Mouse (Mus musculus): ENCODE results near the gene Il15ra. TPM values are rescaled to one million over a fixed set of nuclear protein-coding genes. Genes with fewer than 3 reads are reported as not detected.
A peak's percentile ranks its signal among the peaks of the same experiment; 100 is the strongest.
"Not testable (repeated sequence)": the region's sequence is repeated elsewhere in the genome, so short reads cannot be mapped to it uniquely, and the experiment has no call there.

Gene Il15ra
- polyA plus RNA-seq, 1 experiment from 2014 or later = 2.3 TPM

- no peaks in the 10 kb centered on the region for H3K36me3 ChIP-seq
- no peak overlapping the region for H3K9ac ChIP-seq
- no peak overlapping the region for H3K27ac ChIP-seq
- H3K9me3 ChIP-seq = no peaks in the 10 kb centered on the region
- no peaks in the 10 kb centered on the region for H3K4me1 ChIP-seq
- H3K4me3 ChIP-seq (replicated peaks) = no peak overlapping the region
- H3K27me3 ChIP-seq (replicated peaks) = no peaks in the 10 kb centered on the region
- no peak for ATAC-seq (ENCODE audit: insufficient read depth, low FRiP score, low read depth)
- 68% methylated on average over 4 of the region's 4 CpGs for WGBS
- H3K4me2 ChIP-seq = no peak overlapping the region
Observed at GRCm38 (mm10) chr2:11686512-11686911, 18.6 kb upstream of the Il15ra start.

DNA sequence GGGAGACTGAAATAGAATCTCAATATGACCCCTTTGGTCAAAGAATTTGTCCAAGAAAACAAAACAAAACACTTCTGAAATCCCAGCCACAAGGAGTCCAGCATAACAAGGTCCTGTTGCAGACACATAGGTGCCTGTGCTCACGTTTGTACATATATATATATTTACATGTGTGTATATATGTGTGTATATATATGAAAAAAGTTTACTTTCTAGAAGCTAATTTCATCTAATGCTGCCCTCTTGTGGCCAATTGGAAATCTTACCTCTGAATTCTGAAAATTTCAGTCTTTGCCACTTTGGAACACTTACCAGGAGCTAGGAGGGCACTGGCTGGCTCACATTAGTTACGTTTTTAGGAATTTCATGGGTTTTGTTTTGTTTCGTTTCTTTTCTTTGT is 17.7 kb upstream of the Il15ra start:
- no peak for ATAC-seq (ENCODE audit: insufficient read depth, low FRiP score, low read depth)

DNA sequence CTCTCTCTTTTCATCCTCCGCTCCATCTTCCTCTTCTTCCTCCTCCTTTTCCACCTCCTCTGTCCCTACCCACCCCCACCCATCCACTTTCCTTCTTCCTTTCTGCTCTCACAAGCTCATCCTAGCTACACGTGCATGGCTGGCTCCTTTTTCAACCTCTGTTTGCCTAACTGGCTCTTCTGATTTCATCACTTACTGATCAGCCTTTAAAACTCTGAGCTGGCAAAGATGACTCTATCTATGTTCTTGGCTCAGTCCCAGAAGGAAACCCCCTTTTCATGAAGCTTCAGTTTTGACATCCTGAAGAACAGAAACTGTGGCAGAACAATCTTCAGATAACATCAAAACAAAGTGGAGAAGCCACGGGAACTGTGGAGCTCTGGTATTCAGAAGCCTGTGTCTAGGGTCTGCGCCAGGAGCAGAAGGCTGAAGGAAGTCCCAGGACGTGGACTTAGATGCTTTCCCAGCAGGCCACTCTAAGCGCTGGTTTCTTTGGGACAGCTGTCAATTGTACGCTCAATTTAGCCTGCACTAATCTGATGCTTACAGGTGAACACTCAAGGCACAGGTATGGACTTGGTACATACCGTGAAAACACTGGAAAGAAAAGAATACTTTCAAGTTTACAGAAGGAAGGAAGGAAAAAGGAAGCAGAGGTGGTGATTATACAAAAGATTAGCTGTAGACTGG is 14.7 kb upstream of the Il15ra start:
- H3K4me2 ChIP-seq = no peak overlapping the region
- no peak overlapping the region for H3K27ac ChIP-seq
- H3K4me3 ChIP-seq (replicated peaks) = no peak overlapping the region
- 63% methylated on average over 8 of the region's 8 CpGs for WGBS
- no peaks in the 10 kb centered on the region for H3K36me3 ChIP-seq
- H3K9me3 ChIP-seq = no peaks in the 10 kb centered on the region
- ATAC-seq (ENCODE audit: insufficient read depth, low FRiP score, low read depth) = no peak
- no peaks in the 10 kb centered on the region for H3K4me1 ChIP-seq
- no peak overlapping the region for H3K9ac ChIP-seq
- H3K27me3 ChIP-seq (replicated peaks) = no peaks in the 10 kb centered on the region

More for the DNA sequence above, 17.7 kb upstream of the Il15ra start:
- Histone ChIP-seq H3K36me3 (no peaks in the 10 kb centered on the region), H3K9ac (no peak overlapping the region), H3K9me3 (no peaks in the 10 kb centered on the region), H3K4me3 (replicated peaks) (no peak overlapping the region), H3K27me3 (replicated peaks) (no peaks in the 10 kb centered on the region), H3K27ac (no peak overlapping the region), H3K4me2 (no peak overlapping the region), H3K4me1 (no peaks in the 10 kb centered on the region)
- 19% methylated on average over 3 of the region's 3 CpGs for WGBS

GRCm38 (mm10) chr2:11693352-11693751 is 11.7 kb upstream of the Il15ra start:
- ATAC-seq (ENCODE audit: insufficient read depth, low FRiP score, low read depth) = no peak
- H3K4me2 ChIP-seq = no peak overlapping the region
- H3K9me3 ChIP-seq = no peaks in the 10 kb centered on the region
- H3K9ac ChIP-seq = no peak overlapping the region
- 86% methylated on average over 4 of the region's 4 CpGs for WGBS
- no peaks in the 10 kb centered on the region for H3K36me3 ChIP-seq
- H3K27me3 ChIP-seq (replicated peaks) = no peaks in the 10 kb centered on the region
- H3K4me1 ChIP-seq = no peaks in the 10 kb centered on the region
- H3K4me3 ChIP-seq (replicated peaks) = no peak overlapping the region
- H3K27ac ChIP-seq = no peak overlapping the region

DNA sequence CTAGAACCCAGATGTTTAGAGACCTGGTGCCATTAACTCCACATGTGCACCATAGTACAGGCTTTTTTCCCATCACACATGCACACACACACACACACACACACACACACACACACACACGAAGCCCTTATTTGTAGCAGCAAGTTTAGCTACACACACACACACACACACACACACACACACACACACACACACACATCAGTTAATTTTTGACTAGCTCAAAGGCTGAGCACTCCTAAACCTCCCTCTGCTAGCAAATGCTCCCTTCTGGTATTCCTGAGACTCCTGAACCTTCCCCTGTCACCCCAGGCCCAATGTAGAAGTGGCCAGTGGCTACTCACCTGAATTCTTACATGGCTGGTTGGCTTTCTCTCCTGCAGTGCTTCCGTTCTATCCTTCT is 11.0 kb upstream of the Il15ra start:
- ATAC-seq (ENCODE audit: insufficient read depth, low FRiP score, low read depth) = no peak
- Histone ChIP-seq H3K36me3 (no peaks in the 10 kb centered on the region), H3K4me2 (no peak overlapping the region), H3K4me1 (no peaks in the 10 kb centered on the region), H3K27me3 (replicated peaks) (no peaks in the 10 kb centered on the region), H3K9me3 (no peaks in the 10 kb centered on the region), H3K27ac (no peak overlapping the region), H3K4me3 (replicated peaks) (no peak overlapping the region), H3K9ac (no peak overlapping the region)
- WGBS = 59% methylated on average over 2 of the region's 2 CpGs

DNA sequence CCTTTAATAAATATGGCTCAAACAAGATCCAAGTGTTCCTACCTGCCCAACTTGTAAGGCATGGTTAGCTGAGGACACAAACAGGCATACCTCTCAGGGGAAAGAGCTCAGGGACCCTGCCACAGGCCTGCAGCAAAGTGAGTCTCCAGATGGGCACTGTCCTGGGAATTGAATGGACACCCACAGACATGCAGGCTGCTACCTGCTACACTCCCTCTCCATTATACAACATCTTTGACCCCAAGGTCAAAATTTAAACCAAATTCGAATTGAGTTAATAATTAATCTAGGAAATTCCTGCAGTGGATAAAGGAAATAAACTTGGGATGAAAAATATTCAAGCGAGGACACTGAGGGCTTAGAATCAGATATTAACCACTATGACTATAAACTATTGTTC is 9.2 kb upstream of the Il15ra start:
- Histone ChIP-seq H3K4me1 (no peaks in the 10 kb centered on the region), H3K4me2 (no peak overlapping the region), H3K9me3 (no peaks in the 10 kb centered on the region), H3K36me3 (no peaks in the 10 kb centered on the region), H3K4me3 (replicated peaks) (no peak overlapping the region), H3K27me3 (replicated peaks) (no peaks in the 10 kb centered on the region), H3K27ac (no peak overlapping the region), H3K9ac (no peak overlapping the region)
- no peak for ATAC-seq (ENCODE audit: insufficient read depth, low FRiP score, low read depth)
- 45% methylated on average over 2 of the region's 2 CpGs for WGBS

GRCm38 (mm10) chr2:11698994-11699393 is 6.1 kb upstream of the Il15ra start:
- Histone ChIP-seq H3K9me3 (no peaks in the 10 kb centered on the region), H3K4me2 (no peak overlapping the region), H3K4me3 (replicated peaks) (no peak overlapping the region), H3K4me1 (no peaks in the 10 kb centered on the region), H3K36me3 (no peaks in the 10 kb centered on the region), H3K27me3 (replicated peaks) (no peaks in the 10 kb centered on the region), H3K9ac (no peak overlapping the region), H3K27ac (no peak overlapping the region)
- 51% methylated on average over 5 of the region's 5 CpGs for WGBS
- no peak for ATAC-seq (ENCODE audit: insufficient read depth, low FRiP score, low read depth)

DNA sequence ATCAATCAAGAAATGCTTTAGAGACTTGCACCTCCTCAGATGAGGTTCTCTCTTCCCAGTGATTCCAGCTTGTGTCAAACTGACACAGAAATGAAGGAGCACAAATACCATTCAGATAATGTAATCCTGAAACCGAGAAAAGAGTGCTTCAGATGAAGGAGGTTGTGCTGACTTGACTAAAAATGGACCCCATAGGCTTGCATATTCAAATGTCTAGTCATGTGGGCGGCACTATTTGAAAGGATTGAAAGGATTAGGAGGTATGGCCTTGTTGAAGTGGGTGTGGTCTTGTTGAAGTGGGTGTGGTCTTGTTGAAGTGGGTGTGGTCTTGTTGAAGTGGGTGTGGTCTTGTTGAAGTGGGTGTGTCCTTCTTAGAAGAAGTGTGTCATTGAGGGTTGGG is 5.2 kb upstream of the Il15ra start:
- no peak overlapping the region for H3K9ac ChIP-seq
- no peak for ATAC-seq (ENCODE audit: insufficient read depth, low FRiP score, low read depth)
- H3K9me3 ChIP-seq = no peaks in the 10 kb centered on the region
- no peak overlapping the region for H3K27ac ChIP-seq
- no peak overlapping the region for H3K4me2 ChIP-seq
- 85% methylated on average over 2 of the region's 2 CpGs for WGBS
- no peaks in the 10 kb centered on the region for H3K36me3 ChIP-seq
- no peaks in the 10 kb centered on the region for H3K27me3 ChIP-seq (replicated peaks)
- H3K4me1 ChIP-seq = no peaks in the 10 kb centered on the region
- no peak overlapping the region for H3K4me3 ChIP-seq (replicated peaks)

DNA sequence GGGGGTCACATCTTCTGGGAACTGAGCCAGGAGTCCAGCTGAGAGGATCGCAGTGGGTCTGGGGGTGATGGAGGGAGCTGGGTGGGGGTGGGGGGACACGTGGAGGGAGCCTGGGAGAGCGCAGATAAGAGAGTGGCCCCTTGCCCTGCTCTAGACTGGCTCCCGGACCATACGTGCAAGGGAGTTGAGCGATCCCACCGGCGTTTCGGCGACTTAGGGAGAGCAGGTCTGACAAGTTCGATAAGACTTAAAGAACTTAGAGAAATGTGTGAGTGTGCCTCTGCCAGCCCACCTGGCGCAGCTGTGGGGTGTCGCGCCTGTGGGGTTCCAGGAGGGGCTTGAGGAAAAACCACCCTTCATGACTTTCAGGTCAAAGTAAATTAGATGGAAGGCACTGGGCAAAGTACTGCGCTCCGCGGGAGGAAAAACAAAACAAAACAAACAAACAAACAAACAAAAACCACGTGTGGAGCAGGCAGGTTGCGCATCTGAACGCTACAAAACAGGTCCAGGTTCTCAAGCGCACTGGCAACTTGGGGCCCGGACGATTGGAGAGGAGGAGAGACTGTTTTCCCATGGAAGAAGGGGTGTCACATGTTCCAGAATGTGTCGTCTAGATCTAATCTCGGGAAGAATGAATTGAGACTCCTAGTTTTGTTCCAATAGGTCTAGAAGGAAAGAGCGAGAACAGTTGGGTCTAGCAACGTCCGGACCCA is 1.1 kb downstream of the Il15ra start:
- H3K9ac ChIP-seq = peak overlapping the region; percentile 5; the same call in 1 of the 2 replicates
- H3K4me3 ChIP-seq (replicated peaks) = peak overlapping the region; percentile 52
- no peaks in the 10 kb centered on the region for H3K36me3 ChIP-seq
- ATAC-seq (ENCODE audit: insufficient read depth, low FRiP score, low read depth) = peak; percentile 25; the same call in 1 of the 2 replicates
- H3K4me1 ChIP-seq = peaks cover 4% of the 10 kb centered on the region; the same call in 1 of the 2 replicates
- H3K27me3 ChIP-seq (replicated peaks) = no peaks in the 10 kb centered on the region
- no peaks in the 10 kb centered on the region for H3K9me3 ChIP-seq
- peak overlapping the region; percentile 82 for H3K4me2 ChIP-seq
- 3% methylated on average over 28 of the region's 28 CpGs for WGBS
- H3K27ac ChIP-seq = no peak overlapping the region

DNA sequence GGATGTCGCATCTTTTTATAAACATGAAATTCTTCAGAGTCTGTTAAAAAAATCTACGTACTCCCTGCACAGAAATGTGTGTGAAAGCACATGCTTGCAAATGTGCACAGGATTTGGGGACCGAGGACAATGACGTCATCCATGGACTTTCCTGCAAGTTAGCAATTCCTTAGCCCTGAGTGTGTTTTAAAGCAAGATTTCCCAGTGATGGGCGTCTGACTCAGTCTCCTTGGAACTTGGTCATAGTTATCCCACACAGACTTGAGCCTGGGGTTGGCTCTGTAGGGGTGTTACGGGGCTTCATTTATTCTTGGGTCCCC is 1.6 kb downstream of the Il15ra start:
- no peak overlapping the region for H3K9ac ChIP-seq
- H3K4me1 ChIP-seq = peaks cover 4% of the 10 kb centered on the region; the same call in 1 of the 2 replicates
- no peaks in the 10 kb centered on the region for H3K9me3 ChIP-seq
- H3K27me3 ChIP-seq (replicated peaks) = no peaks in the 10 kb centered on the region
- 38% methylated on average over 6 of the region's 6 CpGs for WGBS
- peak overlapping the region; percentile 82 for H3K4me2 ChIP-seq
- ATAC-seq (ENCODE audit: insufficient read depth, low FRiP score, low read depth) = no peak
- H3K4me3 ChIP-seq (replicated peaks) = peak overlapping the region; percentile 52
- no peaks in the 10 kb centered on the region for H3K36me3 ChIP-seq
- no peak overlapping the region for H3K27ac ChIP-seq

DNA sequence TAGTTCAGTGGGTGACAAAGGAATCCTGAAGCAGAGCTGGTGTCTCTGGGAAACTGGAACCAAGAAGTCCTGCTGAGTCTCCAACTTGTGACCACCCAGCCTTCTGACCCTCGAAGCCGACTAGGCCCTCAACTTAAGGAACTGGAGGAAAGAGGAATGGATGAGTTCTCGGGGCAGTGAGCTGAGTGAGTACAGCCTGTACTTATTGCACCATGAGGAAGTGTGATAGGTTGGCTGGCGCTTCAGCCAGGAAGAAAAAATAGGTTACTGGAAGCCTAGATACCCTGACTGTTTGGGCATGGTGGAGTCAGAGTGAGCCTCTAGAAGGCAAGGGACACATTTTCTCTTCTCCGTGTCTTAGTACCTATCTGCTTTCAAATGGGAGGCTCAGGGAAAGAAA is 3.4 kb downstream of the Il15ra start:
- ATAC-seq (ENCODE audit: insufficient read depth, low FRiP score, low read depth) = no peak
- WGBS = 80% methylated on average over 5 of the region's 5 CpGs

GRCm38 (mm10) chr2:11710101-11710500 is 5.0 kb downstream of the Il15ra start:
- ATAC-seq (ENCODE audit: insufficient read depth, low FRiP score, low read depth); H3K9me3 ChIP-seq; H3K4me2 ChIP-seq; H3K4me3 ChIP-seq (replicated peaks); H3K27me3 ChIP-seq (replicated peaks); H3K36me3 ChIP-seq; H3K9ac ChIP-seq; H3K4me1 ChIP-seq; H3K27ac ChIP-seq: not testable (repeated sequence)
- WGBS = 48% methylated on average over 4 of the region's 4 CpGs

More for the DNA sequence above, 3.4 kb downstream of the Il15ra start:
- H3K4me1 ChIP-seq = peaks cover 4% of the 10 kb centered on the region; the same call in 1 of the 2 replicates
- H3K9me3 ChIP-seq = no peaks in the 10 kb centered on the region
- no peak overlapping the region for H3K4me3 ChIP-seq (replicated peaks)
- no peaks in the 10 kb centered on the region for H3K27me3 ChIP-seq (replicated peaks)
- no peak overlapping the region for H3K4me2 ChIP-seq
- no peaks in the 10 kb centered on the region for H3K36me3 ChIP-seq
- H3K27ac ChIP-seq = no peak overlapping the region
- H3K9ac ChIP-seq = no peak overlapping the region

Data from stomach, embryonic 15.5 days (tissue).